Mouse (Mus musculus): Measurements from ENCODE around the gene Terb1.

Gene Terb1

GRCm38 (mm10) chr8:104448796-104449195, 60.9 kb downstream of the Terb1 start:
- WGBS, result 33% methylated on average over 3 of the region's 3 CpGs

DNA sequence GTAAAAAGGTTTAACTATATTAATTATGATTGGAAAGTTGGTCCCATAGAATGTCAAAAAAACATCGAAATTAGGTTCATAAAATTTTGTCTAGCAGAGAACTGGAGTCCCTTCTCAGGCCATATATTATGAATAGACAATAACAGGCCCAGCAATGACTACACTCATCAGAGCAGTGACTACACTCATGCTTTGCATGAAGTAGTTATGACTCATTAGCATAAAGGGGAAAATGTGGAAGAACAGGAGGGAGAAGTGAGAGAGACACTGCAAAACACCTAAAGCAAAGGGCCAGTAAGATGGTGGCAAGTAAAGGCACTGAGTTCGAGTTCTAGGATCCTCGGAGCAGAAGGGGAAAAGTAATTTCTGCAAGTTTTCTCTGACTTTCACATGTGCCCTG, 63.7 kb downstream of the Terb1 start:
- WGBS, result 88% methylated on average over 3 of the region's 3 CpGs

DNA sequence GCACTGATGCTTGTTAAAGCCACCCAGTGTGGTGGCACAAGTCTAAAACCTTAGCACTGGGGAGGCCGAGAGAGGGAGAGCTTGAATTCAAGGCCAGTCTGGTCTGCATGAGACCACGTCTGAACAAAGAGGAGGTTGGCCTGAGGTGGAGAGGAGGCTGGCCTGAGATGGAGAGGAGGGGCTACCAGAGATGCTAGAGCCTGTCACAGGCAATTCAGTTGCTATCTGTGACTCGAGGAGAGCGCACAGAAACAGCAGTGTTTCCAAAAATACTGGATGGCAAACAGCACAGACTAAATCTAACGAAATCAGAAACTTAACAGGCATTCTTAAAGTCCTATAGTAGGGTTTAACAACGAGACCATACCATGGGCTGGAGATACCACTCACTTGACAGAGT, 64.5 kb downstream of the Terb1 start:
- 27% methylated on average over 6 of the region's 6 CpGs for WGBS

GRCm38 (mm10) chr8:104443125-104443679, 66.5 kb downstream of the Terb1 start:
- WGBS, result 61% methylated on average over 7 of the region's 7 CpGs

DNA sequence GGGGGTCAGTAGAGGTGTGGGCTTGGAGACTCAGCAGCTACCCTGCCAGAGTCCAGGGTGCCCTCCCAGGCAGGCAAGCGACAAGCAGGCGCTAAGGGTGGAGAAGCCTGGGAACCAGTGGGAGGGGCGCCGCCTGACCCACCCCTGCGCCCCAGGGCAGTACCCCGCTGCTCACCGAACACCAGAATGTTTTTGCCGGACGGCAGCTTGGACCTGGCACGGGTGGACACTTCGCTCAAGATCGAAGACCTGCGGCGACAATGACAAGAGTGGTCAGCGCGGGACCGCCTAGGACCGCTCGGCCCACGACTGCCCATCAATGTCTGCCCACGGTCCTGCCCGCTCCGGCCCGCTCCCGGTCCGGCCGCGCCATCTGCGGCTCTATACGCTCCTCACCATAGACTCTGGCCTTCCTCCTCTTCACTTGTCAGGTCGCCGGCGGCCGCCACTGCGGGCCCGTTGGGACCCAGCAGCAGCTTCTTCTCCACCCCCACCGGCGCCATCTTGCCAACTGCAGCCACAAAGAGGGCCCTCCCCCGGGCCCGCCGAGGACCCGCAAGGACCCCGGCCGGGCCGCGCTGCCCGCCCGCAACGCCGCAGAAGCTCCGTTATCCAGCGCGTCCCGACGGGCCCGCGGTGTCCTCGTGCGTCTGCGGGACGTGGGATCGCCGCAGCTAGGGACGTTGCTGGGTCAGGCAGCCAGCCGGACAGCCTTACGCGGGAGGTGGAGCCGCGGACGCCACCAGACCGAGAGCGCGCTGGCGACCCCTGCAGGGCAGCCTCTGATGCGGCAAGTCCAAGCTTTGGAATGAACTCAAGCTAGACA, 67.2 kb downstream of the Terb1 start, which contains the start of gene Dync1li2:
Gene Dync1li2 (minus strand): TSS at position 749 of the 826 bp plus-strand sequence.
- WGBS, result under 1% methylated on average over 75 of the region's 75 CpGs

DNA sequence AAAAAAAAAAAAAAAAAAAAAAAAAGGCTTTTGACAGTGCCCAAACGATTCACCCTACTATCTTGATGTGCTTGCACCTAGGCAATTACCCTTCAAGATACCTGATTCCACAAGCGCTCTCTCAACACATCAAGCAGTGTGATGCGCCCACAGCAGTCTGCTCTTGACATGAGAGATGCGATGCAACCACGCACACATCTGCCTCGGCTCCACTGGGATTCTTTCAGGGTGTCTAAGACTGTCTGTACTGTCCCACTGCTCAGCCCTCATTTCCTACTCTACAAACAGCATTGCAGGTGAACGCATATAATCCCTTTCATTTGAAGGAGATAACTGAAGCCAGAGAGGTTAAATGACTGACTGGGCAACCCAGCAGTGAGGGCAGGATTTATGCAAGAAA, 68.1 kb downstream of the Terb1 start:
- 25% methylated on average over 7 of the region's 7 CpGs for WGBS

GRCm38 (mm10) chr8:104439461-104439860, 70.2 kb downstream of the Terb1 start:
- WGBS, result 87% methylated on average over 8 of the region's 8 CpGs

GRCm38 (mm10) chr8:104437494-104438135, 72.1 kb downstream of the Terb1 start:
- WGBS, result 71% methylated on average over 13 of the region's 13 CpGs

DNA sequence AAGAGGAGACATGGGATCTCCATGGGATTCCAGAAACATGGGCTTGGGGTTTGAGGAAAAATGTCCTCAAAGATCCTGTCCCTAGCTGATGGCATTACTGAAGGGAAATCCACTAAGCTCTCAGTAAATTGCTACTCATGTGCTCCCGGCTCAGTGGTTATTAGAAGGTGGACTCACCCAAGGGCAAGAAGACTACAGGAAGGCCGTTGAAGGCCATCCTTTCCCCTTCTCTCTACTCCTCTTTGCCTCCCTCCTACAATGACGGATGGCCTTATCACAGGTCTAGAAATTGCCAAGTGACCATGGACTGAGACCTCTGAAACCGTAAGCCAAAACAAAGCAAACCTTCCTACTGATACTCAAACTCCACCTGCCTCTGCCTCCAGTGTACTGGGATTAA, 73.1 kb downstream of the Terb1 start:
- 76% methylated on average over 4 of the region's 4 CpGs for WGBS

GRCm38 (mm10) chr8:104436038-104436437, 73.7 kb downstream of the Terb1 start:
- 4% methylated on average over 12 of the region's 12 CpGs for WGBS

DNA sequence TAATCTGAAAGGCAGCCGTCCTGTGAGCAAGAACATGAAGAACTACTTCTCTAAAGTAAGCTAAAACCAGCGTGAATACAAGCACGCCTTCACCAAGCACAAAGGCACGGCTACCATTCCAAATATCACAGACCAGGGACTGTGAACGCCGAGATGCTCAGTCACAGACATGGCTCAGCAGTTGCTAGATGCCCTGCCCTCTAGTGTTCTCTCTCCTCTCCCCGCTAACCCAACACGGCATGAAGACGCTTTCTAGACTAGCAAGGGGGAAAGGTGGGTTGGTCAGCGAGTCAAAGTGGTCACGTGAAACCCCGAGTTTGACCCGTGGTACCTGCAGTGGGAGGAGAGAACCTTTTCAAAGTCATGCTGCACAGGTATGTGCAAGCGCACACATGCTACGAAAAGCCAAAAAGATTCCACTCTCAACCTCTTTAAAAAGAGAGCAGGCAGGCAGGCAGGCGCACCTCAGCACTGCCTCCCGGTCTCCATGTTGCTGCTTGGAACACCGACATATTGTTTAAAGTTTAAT, 74.8 kb downstream of the Terb1 start:
- WGBS, result 42% methylated on average over 18 of the region's 18 CpGs

GRCm38 (mm10) chr8:104434275-104434674, 75.4 kb downstream of the Terb1 start:
- WGBS, result 50% methylated on average over 4 of the region's 4 CpGs

GRCm38 (mm10) chr8:104433191-104433842, 76.4 kb downstream of the Terb1 start:
- WGBS, result 83% methylated on average over 5 of the region's 5 CpGs

GRCm38 (mm10) chr8:104432656-104433055, 77.1 kb downstream of the Terb1 start:
- 94% methylated on average over 6 of the region's 6 CpGs for WGBS

DNA sequence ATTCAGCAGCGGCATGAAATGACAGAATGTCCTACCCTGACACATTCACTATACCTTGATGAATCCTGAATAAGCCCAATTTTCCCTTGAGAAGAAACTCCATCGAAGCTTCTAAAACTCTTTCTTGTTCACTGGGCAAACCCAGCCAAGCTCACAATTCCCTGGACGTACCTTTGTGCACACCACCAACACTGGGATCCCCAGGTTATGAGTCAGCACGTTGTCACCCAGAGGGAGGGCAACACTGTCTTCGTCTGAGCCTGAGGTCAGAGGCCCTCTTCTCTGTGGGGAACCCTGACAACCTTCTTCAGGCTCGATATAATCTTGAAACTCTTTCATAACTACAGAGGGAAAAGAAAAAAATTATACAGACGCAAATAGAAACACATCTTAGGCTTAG, 79.5 kb downstream of the Terb1 start:
- 65% methylated on average over 7 of the region's 7 CpGs for WGBS

GRCm38 (mm10) chr8:104427703-104428102, 82.0 kb downstream of the Terb1 start:
- WGBS, result 62% methylated on average over 13 of the region's 13 CpGs

- 74% methylated on average over 6 of the region's 6 CpGs for WGBS
Measured at GRCm38 (mm10) chr8:104422313-104422712, 87.4 kb downstream of the Terb1 start.

DNA sequence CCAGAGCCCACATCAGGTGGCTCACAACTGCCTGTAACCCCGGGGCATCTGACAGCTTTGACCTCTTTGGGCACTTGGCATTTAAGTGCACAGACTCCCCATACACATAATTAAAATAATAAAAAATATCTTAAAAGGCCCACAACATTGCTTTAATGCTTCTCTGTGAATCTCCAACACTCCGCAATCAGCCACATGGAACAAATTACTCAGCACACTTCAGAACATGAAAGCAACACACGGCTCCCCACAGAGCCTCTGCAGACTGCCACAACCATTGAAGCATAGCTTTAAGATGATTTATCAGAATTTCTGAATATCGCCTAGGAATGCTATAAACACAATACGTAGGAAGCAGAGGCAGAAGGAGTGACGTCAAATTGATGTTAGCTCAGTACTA, 93.7 kb downstream of the Terb1 start:
- 72% methylated on average over 6 of the region's 6 CpGs for WGBS

- 57% methylated on average over 3 of the region's 3 CpGs for WGBS
Measured at GRCm38 (mm10) chr8:104414204-104414603, 95.5 kb downstream of the Terb1 start.

- 70% methylated on average over 4 of the region's 4 CpGs for WGBS
Measured at GRCm38 (mm10) chr8:104413770-104414169, 95.9 kb downstream of the Terb1 start.

GRCm38 (mm10) chr8:104412805-104413532, 96.7 kb downstream of the Terb1 start:
- 35% methylated on average over 7 of the region's 7 CpGs for WGBS
